In genomic region chr1:72716926-72717325, GRCm38 (mm10) we compare ENCODE assay signal across 9 mouse cellular contexts. TPM values are rescaled to one million over a fixed set of nuclear protein-coding genes. Genes with fewer than 3 reads are reported as not detected.
A peak's percentile ranks its signal among the peaks of the same experiment; 100 is the strongest.
DNase-seq lines count a peak whose midpoint lies in the region.
"Had no signal": no experiment of that assay in that cellular context is flagged by ENCODE, and none has a peak within 500 bp of the region (broad histone marks: within the 10 kb centered on the region; RNA-seq: fewer than 3 reads in every experiment).

No protein-coding gene starts in this region.

- no peak overlapping the region for H3K4me3 ChIP-seq in embryonic facial prominence, embryonic 10.5 days

- peaks cover 64% of the 10 kb centered on the region for H3K36me3 ChIP-seq in embryonic facial prominence, embryonic 10.5 days (replicated peaks)

- no peaks in the 10 kb centered on the region for H3K9me3 ChIP-seq in embryonic facial prominence, embryonic 10.5 days

- no peak overlapping the region for H3K27ac ChIP-seq in embryonic facial prominence, embryonic 10.5 days (replicated peaks)
- H3K27ac ChIP-seq: macrophage had no signal

- peaks cover 19% of the 10 kb centered on the region for H3K4me1 ChIP-seq in embryonic facial prominence, embryonic 10.5 days

- WGBS in embryonic facial prominence, embryonic 10.5 days = 19% methylated on average over 5 of the region's 5 CpGs

- intact Hi-C loops in heart, postnatal 14 days (cut with DNase I) = loop anchor here (1.0 to 10.0 kb wide), 4 partner anchors 138 to 1110 kb away; no protein-coding TSS in a partner anchor

- H3K27me3 ChIP-seq in embryonic facial prominence, embryonic 10.5 days (replicated peaks; ENCODE audit: low read depth, poor library complexity, severe bottlenecking) = no peaks in the 10 kb centered on the region

- peak; percentile 77 for DNase-seq in gastrocnemius, adult 18-20 months (ENCODE audit: low spot score)
- DNase-seq in gastrocnemius, postnatal 25 days = no peak
- peak; percentile 82 for DNase-seq in adrenal gland, postnatal 25 days
- DNase-seq in embryonic facial prominence, embryonic 10.5 days (ENCODE audit: low spot score) = peak; percentile 82
- DNase-seq in heart, postnatal 14 days = peak; percentile 71 to 86
- DNase-seq in layer of hippocampus, postnatal 14 days (ENCODE audit: low spot score in 2 of 2) = peak; percentile 65 to 82
- DNase-seq in lung, postnatal 25 days (ENCODE audit: low spot score) = peak; percentile 69
- peak; percentile 46 for DNase-seq in spleen, adult 12 weeks (ENCODE audit: low spot score)

RNA-seq across cellular contexts. Expression of gene Rpl37a, which starts 5.8 kb away (rescaled TPM):
- total RNA-seq in gastrocnemius, adult 18-20 months (2021) = 100 to 1,000 TPM; 566 to 581 TPM
- total RNA-seq in gastrocnemius, postnatal 25 days (2021) = 100 to 1,000 TPM; 500 to 526 TPM
- 831 and 993 TPM in 2 replicates for total RNA-seq in adrenal gland, postnatal 25 days (2021)
- polyA plus RNA-seq in embryonic facial prominence, embryonic 10.5 days (2016; fragmentation: Nextera tagmentation; extraction: Ambion mirVana) = 1,442 and 1,468 TPM in 2 replicates
- 100 to 1,000 TPM; 632 to 681 TPM for total RNA-seq in heart, postnatal 14 days (2021)
- 100 to 1,000 TPM; 497 to 531 TPM for total RNA-seq in layer of hippocampus, postnatal 14 days (2021)

RNA-seq across cellular contexts. Expression of gene Ankar, which starts 16.5 kb away (rescaled TPM):
- not detected for total RNA-seq in gastrocnemius, adult 18-20 months (2021)
- total RNA-seq in gastrocnemius, postnatal 25 days (2021) = not detected
- not detected in 2 replicates for total RNA-seq in adrenal gland, postnatal 25 days (2021)
- polyA plus RNA-seq in embryonic facial prominence, embryonic 10.5 days (2016; fragmentation: Nextera tagmentation; extraction: Ambion mirVana) = not detected in 2 replicates
- not detected for total RNA-seq in heart, postnatal 14 days (2021)
- not detected for total RNA-seq in layer of hippocampus, postnatal 14 days (2021)
- polyA plus RNA-seq: macrophage had no signal
